Mouse (Mus musculus) E14TG2a.4 (cell line): ENCODE results near the gene Ada.

Experiments used
- H3K27me3 ChIP-seq: 2 replicates; pipeline ENCODE4 v1.6.1; 2014; ENCODE audit warnings: low read length, control low read depth; ENCODE audit not compliant: insufficient read depth
- H3K36me3 ChIP-seq: 2 replicates; pipeline ENCODE4 v1.6.1; 2014; ENCODE audit warnings: low read length, control low read depth; ENCODE audit not compliant: insufficient read depth
- H3K4me1 ChIP-seq: replicated peaks from 2 replicates; pipeline ENCODE4 v1.6.1; 2014; ENCODE audit warnings: low read depth, low read length, control low read depth
- H3K4me3 ChIP-seq: replicated peaks from 2 replicates; pipeline ENCODE4 v1.5.1; 2014; ENCODE audit warnings: mild to moderate bottlenecking, low read length
- H3K9me3 ChIP-seq: 2 replicates; pipeline ENCODE4 v1.6.1; 2014; ENCODE audit warnings: low read length, control low read depth
- CTCF ChIP-seq: conservative IDR thresholded peaks from 2 replicates; pipeline ENCODE4 v1.5.1; 2014; ENCODE audit warnings: low read length
- NANOG ChIP-seq: IDR thresholded peaks from 2 replicates; pipeline ENCODE4 v1.6.1; 2014; ENCODE audit warnings: borderline replicate concordance, low read length, mixed read lengths
- POU5F1 ChIP-seq: IDR thresholded peaks from 2 replicates; pipeline ENCODE4 v1.6.1; 2014; ENCODE audit warnings: low read length, borderline replicate concordance

Ada gene

DNA sequence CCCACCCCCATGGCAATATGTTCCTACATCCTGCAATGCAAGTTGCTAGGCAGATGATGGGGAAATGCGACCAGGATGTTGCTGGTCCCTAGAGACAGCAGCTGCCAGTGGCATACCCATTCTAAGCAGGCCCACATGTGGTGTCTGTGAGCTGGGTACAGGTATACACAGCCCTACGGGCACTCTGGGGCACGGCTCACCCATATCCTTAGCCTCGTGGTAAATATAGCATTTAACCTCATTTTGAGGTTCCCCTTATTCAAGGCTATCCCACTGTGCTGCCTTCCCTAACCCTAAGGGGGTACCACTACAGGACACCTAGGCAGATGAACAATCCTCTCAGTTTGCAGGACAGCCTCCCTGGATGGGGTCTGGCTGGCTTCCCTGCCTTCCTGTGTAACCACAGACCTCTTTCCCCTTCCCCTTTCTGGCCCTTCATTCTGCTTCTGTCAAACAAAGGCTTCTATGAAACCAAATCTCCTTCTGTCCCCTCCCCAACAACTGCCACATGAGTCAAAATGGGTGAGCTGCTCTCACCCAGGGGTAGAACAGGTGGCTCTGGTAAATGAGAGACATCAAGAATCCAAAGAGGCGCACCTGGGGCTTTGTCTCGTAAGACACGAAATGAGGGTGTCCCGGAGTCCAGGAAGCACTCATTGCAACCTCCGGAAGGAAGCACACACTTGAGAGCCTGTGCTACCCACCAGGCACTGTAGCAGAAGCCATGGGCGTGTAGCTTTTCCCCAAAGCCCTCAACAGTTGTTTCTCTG lies 5.1 kb downstream of the Ada start:
- TF ChIP-seq POU5F1 (no peak), NANOG (no peak), CTCF (no peak)
- Histone ChIP-seq H3K36me3 (no peaks in the 10 kb centered on the region), H3K9me3 (no peaks in the 10 kb centered on the region)

GRCm38 (mm10) chr2:163743357-163743756 lies 6.7 kb downstream of the Ada start:
- Histone ChIP-seq H3K4me3 (no peak overlapping the region), H3K36me3 (no peaks in the 10 kb centered on the region), H3K4me1 (peaks cover 30% of the 10 kb centered on the region), H3K9me3 (no peaks in the 10 kb centered on the region), H3K27me3 (peaks cover 15% of the 10 kb centered on the region)
- TF ChIP-seq NANOG, result no peak
- no peak for TF ChIP-seq POU5F1
- no peak for TF ChIP-seq CTCF

More for the DNA sequence above, 5.1 kb downstream of the Ada start:
- peaks cover 36% of the 10 kb centered on the region for H3K4me1 ChIP-seq
- H3K4me3 ChIP-seq, result no peak overlapping the region
- peaks cover 31% of the 10 kb centered on the region for H3K27me3 ChIP-seq

GRCm38 (mm10) chr2:163742656-163743055 lies 7.4 kb downstream of the Ada start:
- Histone ChIP-seq H3K4me3 (no peak overlapping the region), H3K4me1 (peaks cover 30% of the 10 kb centered on the region), H3K27me3 (peaks cover 9% of the 10 kb centered on the region), H3K9me3 (no peaks in the 10 kb centered on the region), H3K36me3 (no peaks in the 10 kb centered on the region)
- TF ChIP-seq CTCF (no peak), POU5F1 (no peak), NANOG (no peak)

DNA sequence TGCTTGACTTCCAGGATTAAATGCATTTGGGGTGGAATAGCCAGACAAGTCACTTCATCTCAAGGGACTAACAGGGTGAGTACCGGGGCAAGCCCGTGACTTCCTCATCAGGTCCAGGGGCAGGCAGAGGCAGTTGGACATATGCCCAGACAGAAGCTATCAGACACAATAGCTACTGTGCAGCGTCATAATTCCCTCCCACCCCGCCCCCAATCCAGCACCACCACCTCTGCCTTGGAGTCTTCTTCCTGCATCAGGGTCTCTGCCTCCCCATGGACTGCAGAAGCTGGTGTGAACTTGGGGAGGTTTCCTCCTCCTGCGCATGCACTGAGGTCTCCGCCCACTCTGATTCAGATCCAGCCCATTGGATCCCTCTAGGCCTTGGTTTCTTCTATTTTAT lies 14.1 kb downstream of the Ada start:
- TF ChIP-seq NANOG (no peak), POU5F1 (no peak), CTCF (no peak)
- Histone ChIP-seq H3K4me3 (no peak overlapping the region), H3K27me3 (no peaks in the 10 kb centered on the region), H3K4me1 (peaks cover 7% of the 10 kb centered on the region), H3K9me3 (no peaks in the 10 kb centered on the region), H3K36me3 (peaks cover 7% of the 10 kb centered on the region)

DNA sequence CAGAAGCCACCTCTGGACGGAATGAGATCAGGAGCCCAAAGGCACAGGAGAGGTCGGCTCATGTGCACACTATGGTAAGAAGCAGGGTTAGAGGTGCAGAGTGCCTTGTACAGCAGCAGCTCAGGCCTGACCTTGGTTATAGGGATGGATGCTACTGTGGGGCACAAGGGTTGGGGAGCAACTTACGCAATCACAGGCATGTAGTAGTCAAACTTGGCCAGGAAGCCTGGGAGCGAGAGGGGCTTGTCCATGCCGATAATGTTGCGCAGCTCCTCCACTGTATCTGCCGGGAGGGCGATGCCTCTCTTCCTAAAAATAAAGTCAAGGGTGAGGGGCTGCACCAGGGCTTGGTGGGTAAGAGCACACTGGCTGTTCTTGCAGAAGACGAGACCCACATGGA lies 14.9 kb downstream of the Ada start:
- Histone ChIP-seq H3K4me1 (peaks cover 7% of the 10 kb centered on the region), H3K27me3 (no peaks in the 10 kb centered on the region), H3K9me3 (no peaks in the 10 kb centered on the region), H3K36me3 (peaks cover 15% of the 10 kb centered on the region), H3K4me3 (no peak overlapping the region)
- TF ChIP-seq CTCF (no peak), NANOG (no peak), POU5F1 (no peak)

DNA sequence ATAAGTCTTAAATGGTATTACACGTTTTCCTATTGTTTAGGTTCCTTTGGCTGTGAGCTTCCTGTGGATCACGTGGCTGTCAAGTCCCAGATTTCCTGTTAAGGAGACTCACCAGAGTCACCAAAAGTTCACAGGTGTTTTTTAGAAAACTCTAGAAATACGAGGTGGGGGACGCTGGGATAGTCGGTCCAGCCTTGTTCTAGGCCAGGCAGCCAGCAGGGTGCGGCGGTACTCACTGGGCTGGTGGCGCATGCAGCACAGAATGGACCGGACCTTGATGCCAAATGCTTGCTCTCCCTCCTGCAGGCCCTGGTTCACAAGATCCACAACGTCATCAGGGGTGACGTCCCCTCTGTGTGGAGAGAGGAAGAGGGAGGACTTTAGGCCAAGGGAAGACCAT lies 18.0 kb downstream of the Ada start:
- H3K36me3 ChIP-seq, result peaks cover 21% of the 10 kb centered on the region
- H3K27me3 ChIP-seq, result no peaks in the 10 kb centered on the region
- TF ChIP-seq CTCF (no peak), POU5F1 (no peak), NANOG (no peak)
- no peaks in the 10 kb centered on the region for H3K9me3 ChIP-seq
- peaks cover 7% of the 10 kb centered on the region for H3K4me1 ChIP-seq
- no peak overlapping the region for H3K4me3 ChIP-seq

- H3K36me3 ChIP-seq, result peaks cover 21% of the 10 kb centered on the region
- TF ChIP-seq POU5F1 (no peak), CTCF (no peak), NANOG (no peak)
- no peaks in the 10 kb centered on the region for H3K4me1 ChIP-seq
- no peaks in the 10 kb centered on the region for H3K27me3 ChIP-seq
- H3K9me3 ChIP-seq, result no peaks in the 10 kb centered on the region
- no peak overlapping the region for H3K4me3 ChIP-seq
Observed at GRCm38 (mm10) chr2:163728300-163728699, 21.7 kb downstream of the Ada start.

GRCm38 (mm10) chr2:163726766-163727393 lies 23.2 kb downstream of the Ada start:
- Histone ChIP-seq H3K9me3 (no peaks in the 10 kb centered on the region), H3K27me3 (no peaks in the 10 kb centered on the region), H3K4me3 (no peak overlapping the region), H3K4me1 (no peaks in the 10 kb centered on the region), H3K36me3 (peaks cover 17% of the 10 kb centered on the region)
- TF ChIP-seq CTCF (no peak), POU5F1 (no peak), NANOG (no peak)
